Mouse (Mus musculus) CD8-positive naive resting alpha-beta T cell, adult 2 months (primary cell): ENCODE data around the gene Tmem50a.

Source experiments
- DNase-seq, 2 experiments: peaks; one replicate each; pipeline ENCODE4 v3.0.0; 2022; ENCODE audit warnings: low read depth in 2 of 2, low spot score in 2 of 2

The Tmem50a gene

DNA sequence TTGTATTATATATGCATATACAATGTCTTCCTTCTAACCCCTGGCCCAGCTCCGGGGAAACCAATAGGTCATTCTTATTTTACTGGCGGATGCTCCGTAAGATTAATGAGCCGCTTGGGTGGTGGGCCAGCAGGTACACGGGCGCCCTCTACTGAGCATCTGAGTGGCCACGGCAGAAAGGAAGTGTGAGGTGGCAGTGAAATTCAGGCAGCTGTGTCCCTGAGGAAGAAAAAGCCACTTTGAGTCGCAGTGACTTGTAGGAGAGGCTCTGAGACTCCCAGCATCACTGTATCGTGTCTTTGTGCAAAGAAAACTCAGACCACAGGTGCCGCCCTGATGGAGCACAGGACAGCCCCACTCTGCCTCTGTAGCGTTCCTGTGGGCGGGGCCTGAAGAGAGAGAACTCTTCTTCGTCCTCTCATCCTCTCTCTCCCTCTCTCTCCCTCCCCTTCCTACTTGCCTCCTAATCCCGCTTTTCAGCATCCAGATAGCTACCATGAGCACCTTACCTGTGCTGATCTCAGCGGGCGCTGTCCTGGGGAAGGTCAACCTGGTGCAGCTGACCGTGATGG is 35.3 kb downstream of the Tmem50a start:
- peak; percentile 44 to 66 for DNase-seq

DNA sequence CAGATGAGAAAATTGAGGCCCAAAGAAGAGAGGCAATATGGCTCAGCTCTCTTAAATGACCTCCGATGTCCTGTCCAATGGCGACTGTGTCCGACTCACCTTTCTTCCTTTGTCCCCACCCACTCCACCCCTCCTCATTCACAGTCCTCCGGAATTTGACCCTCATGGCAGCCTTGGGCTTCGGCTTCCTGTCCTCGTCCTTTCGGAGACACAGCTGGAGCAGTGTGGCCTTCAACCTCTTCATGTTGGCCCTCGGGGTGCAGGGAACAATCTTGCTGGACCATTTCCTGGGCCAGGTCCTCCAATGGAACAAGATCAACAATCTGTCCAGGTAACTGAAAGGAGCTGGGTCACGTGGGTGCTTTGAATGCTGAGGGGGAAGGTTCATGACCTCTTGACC is 38.7 kb downstream of the Tmem50a start:
- DNase-seq: no peak

DNA sequence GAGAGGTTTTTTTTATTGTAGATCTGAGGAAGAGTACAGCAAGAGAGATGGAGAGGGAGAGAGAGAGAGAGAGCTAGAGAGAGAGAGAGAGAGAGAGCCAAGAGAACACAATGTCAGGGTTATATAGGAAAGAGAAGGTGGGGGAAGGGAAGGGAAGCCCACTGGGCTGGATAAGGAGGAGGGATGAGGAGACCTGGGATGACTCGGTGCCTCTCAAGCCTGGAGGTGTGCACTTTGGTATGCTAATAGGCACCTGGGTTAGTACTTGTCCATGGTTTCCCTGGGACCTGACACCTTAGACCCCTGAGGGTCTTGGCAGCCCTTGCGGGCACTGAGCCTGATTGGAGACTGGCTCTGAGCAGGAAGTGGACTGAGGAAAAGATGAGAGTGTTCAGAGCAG is 42.9 kb downstream of the Tmem50a start:
- no peak for DNase-seq

DNA sequence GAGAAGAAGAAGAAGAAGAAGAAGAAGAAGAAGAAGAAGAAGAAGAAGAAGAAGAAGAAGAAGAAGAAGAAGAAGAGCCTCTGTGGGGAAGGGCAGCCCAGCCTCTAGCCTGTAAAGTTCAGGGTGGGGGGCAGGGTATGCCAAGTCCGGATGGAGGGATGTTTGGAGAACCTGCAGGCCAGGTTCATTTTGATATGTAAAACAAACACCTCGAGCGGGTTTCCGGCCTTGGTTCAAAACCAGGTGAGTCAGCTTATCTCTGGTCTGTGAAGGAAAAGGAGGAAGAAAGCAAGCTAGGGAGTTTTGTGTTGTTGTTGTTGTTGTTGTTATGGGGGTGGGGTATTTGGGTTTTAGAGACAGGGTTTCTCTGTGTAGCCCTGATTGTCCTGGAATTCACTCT is 43.3 kb downstream of the Tmem50a start:
- no peak for DNase-seq

DNA sequence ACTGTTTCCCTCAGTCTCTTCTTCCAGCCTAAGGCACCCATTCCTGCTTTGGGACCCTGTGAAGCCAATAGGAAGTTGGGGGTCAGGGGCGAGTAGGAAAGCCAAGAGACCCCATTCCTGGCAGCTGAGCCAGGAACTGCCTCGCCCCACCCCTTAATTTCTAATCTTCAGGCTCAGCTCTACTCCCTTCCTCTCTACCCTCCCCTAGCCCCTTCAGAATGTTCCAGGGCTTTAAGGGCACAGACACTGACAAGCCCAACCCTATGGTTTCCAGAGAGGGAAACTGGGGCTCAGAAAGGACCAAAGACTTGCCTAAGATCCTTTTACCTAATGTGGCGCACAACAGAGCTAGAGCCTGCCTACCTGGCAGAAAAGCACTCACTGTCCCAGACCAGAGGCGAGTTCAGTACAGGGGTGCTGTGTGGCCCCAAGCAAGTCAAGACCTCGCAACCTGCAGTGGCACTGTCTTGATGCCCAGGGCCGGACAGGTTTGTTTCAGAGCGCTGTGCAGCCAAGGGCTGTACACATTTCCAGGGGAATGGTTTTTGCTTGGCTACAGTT is 44.9 kb downstream of the Tmem50a start:
- no peak for DNase-seq

DNA sequence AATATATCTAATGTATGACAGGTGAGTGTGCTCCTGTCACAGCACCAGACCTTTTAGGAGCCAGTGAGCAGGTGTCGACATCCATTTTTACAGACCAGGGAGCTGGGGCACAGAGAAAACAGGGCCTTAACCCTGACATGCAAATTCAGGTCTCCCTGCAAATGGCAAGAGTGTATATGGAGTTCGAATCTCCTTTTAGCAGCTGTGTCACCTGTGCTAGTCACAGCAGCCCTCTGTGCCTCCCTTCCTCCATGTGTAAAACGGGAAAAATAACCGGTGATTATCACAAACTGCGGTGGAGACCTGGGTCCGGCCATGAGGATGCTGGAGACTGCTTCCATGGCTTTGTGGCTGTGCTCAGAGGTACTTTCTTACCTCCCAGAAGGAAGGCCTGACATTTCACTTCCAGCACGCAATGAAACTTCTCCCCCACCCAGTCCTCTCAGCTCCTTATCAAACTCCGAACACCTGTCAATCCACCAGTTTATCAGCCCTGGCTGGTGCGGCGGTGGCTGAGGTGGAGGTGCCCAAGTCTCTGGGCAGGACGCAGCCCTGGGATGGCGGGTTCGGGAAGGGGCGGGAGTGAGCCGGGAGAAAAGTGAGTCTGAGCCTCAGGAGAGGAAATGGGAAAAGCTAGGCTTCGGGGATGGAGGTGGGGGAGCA is 45.6 kb downstream of the Tmem50a start:
- no peak for DNase-seq

DNA sequence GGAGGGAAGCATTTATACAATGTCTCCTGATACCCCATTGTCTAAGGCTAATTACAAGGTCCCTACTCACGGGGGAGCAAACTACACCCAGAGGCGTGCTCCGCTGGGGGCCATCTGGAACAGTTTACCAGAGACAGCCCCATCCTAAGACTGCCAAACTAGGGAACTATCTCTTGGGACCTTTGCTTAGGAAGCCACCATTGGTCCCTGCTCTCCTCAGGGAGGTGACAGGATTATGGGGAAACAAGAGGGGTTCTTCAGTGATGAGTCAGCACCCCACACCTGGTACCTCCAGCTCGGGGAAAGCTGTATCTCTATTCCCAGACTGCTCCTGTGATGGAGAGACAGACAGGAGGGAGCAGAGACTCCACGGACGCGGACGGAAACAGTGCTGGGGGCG is 46.3 kb downstream of the Tmem50a start:
- no peak for DNase-seq

DNA sequence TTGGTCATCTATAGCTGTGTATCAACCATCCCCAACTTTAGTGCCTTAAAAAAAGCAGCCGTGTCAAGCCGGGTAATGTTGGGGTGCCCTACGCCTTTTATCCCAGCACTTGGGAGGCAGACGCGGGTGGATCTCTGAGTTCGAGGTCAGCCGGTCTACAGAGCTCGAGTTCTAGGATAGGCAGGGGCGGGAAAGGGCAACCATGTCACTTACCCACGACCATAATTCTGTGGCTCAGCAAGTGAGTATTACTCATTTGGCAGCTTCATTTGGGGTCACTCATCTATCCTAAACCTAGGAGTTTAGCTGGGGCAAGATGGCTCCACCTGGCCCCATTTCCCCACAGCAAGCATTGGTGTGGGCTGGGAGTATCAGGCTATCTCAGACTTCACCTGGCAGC is 46.8 kb downstream of the Tmem50a start:
- no peak for DNase-seq

DNA sequence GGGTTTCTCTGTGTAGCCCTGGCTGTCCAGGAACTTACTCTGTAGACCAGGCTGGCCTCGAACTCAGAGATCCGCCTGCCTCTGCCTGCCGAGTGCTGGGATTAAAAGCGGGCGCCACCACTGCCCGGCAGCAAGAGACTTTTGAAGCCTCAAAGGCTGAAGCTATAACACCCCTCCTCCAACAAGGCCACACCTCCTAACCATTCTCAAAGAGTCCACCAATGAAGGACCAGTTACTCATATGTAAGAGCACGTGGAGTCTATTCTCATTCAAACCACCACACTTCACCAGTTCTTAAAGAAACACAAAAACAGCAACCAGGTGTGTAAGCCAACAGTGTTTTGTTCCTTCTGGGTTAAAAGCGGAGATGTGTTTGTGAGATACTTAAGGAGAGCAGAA is 47.2 kb downstream of the Tmem50a start:
- DNase-seq: no peak

DNA sequence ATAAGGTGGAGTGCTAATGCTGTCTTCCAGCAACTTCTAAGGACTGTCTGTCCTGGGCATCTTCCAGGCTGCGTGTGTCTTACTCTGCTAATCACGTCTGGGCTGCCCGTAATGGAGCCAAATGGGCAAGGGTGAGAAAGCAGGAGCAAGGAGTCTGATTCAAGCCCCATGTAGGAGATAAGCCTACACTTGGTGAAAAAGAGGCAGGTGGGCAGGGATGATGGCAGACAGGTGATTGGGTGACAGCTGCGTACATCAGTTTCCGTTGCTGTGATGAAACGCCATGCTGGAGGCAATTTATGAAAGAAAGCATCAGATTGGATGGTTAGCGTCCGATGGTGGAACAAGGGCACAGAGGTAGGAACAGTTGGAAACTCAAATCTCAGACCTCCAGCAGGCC is 47.6 kb downstream of the Tmem50a start:
- DNase-seq: no peak

DNA sequence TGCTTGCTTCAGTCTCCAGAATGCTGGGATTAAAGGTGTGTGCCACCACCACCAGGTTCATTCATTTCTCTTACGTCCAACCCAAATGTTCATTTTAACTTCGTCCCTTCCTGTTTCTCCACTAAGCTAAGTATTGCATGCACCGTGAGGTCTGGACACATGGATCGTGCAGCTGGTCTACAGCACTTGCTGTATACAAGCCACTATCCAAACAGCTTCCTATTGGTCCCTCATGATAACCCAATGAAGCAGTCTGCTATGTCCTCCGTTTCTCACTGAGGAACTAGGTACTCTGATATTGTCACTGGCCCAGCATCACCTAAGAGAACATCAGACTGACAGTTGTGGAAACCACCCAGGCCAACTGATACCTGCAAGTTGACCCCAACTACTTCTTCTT is 49.0 kb downstream of the Tmem50a start:
- DNase-seq: no peak

DNA sequence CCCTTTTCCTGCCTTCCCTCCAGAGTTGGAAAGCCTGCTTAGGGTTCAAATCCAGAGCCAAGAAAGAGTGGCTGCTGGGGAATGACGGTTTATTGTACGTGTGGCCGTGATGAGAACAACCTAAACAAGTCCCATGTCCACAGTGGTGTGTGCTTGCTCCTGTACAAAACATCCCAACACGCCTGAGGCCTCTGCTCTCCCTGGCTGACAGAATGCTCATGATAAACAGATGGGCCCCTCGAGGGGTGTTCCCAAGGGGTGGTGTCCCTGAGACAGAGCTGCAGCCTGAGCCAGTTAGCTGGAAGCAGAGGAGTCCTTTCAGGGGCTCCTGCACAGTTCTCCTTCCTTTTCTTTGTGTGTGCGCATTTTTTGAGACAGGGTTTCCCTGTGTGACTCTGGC is 49.5 kb downstream of the Tmem50a start:
- DNase-seq: no peak

DNA sequence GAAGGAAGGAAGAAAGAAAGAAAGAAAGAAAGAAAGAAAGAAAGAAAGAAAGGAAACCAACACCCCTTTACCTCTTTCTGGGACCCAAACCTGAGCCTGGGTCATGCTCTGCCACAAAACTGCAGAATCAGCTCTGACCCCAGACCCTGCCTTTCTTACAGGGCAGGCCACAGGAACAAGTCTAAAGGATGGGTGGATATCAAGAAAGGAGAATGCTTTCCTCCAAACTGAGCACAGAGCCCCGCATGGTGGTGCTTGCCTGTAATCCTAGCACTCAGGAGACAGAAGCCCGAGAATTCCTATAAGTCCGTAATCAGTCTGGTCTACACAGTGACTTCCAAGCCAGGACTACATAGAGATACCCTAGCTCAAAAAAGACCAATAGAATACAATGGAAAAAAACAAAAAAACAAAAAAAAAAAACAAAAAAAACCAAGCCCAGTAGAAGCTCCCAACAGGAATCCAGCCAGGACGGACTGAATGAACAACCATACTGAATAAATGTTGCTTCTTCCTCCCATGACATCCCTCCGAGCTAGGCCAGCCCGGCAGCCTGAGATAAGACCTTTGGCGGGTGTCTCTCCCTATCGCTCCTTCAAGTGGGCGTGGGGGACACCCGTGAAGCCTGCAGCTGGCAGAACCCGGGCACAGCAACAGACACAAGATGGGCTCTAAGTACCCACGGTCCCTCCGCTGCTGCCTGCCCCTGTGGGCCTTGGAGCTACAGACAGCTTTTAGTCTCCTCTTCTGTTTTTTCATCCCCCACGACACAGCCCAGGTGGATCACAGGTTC is 50.7 kb downstream of the Tmem50a start, which contains the start of gene Rhd:
TSS of gene Rhd (plus strand) at position 600 of the 793 bp plus-strand sequence.
- DNase-seq: no peak

DNA sequence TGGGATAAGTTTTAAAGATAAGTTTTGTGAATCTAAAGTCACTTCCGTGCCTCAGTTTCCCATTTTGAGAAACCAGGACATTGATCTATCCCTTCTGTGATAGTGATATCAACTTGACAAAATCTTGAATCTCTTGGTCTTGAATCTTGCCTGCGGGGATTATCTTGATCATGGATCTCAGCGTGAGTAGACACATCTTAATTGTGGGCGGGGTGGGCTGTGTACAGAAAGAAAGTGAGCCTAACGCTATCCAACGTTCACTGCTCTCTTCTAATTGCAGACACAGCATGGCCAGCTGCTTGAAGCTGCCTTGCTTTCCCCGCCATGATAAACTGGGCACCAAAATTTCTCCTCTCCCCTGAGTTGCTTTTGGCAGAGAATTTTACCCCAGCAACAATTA is 51.8 kb downstream of the Tmem50a start:
- DNase-seq: no peak

DNA sequence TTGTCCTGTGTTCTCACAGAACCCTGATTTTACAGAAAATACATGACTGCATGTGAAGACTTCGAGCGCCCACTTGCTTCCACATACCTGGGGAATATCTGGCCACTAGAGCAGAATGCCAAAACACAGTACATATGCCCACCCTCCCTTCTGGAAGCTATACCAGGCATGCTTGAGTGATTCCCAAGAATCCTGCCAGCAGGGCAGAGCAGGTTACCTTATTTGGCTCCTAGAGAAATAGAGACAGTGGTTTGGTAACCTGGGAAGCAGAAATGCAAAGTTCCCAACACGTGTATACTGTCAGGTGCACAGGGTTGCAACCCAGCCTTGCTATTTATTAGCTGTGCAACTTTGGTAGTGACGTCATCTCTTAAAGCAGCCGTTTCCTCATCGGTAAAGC is 52.9 kb downstream of the Tmem50a start:
- no peak for DNase-seq

DNA sequence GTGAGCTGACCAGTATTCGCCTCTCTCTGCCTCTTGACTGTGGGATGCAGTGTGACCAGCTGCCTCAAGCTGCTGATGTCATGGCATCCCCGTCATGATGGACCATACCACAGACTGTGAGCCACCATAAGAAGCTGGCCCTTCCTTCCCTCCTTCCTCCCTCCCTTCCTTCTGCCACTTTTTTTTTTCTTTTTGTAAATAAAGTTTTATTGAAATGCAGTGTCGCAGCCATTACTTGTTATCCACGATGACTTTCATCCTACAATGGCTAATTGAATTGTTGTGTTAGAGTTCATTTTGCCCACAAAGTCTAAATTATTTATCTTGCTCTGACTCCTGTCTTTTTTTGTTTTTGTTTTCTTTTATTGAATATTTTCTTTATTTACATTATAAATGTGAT is 56.3 kb downstream of the Tmem50a start:
- DNase-seq: no peak

DNA sequence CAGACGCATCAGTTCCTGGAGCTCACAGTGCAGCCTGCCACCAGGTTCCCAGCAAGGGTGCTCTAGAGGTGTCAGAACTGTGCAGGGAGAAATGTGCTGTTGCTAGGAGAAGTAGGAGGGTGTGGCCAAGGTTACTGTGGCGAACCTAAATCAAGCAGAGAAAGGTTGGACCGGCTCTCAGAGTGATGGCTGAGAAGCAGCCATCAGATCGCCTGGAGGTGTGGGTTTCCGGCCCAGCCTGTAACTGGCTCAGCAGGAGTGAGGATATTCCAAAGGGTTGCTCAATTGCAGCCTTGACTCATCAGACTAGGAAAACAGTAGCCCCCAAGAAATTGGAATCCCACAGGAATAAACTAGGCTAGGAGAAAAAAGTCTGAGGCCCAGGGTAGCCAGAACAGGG is 58.3 kb downstream of the Tmem50a start:
- no peak for DNase-seq

DNA sequence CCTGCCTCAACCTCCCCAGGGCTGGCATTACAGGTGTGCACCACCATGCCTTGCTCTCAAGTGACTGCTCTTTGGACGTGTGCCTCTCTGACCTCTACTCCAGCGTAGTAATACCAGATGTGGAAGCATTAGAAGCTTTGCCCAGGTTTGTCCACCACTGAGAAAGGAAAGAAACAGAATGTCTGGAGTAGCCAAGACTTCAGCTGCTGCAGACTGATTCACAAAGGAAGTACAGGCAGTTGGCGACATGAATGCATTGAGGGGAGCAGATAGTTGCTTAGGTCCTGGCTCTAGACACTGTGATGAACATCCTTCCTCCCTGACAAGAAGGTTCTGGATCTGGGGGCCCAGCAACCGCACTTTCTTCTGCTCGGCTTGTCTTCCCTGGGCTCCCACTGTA is 58.8 kb downstream of the Tmem50a start:
- no peak for DNase-seq

DNA sequence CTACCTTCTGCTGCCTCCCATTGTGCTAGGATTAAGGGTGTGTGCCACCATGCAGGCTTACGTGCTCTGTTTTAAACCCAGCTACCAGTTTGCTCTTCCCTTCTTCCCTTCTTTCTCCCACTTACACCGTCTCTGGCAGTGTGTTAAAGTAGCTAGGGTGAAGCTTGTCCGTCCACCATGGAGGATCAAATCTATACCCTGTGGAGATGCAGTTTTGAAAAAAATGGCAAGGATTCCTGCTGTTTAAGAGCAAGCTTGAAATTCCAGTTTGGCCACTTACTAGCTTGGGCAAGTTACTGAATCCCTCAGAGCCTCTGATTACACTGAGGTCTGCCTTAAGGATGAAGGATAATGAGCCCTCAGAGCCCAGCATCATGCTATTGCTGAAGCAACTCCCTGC is 59.5 kb downstream of the Tmem50a start:
- DNase-seq: no peak

DNA sequence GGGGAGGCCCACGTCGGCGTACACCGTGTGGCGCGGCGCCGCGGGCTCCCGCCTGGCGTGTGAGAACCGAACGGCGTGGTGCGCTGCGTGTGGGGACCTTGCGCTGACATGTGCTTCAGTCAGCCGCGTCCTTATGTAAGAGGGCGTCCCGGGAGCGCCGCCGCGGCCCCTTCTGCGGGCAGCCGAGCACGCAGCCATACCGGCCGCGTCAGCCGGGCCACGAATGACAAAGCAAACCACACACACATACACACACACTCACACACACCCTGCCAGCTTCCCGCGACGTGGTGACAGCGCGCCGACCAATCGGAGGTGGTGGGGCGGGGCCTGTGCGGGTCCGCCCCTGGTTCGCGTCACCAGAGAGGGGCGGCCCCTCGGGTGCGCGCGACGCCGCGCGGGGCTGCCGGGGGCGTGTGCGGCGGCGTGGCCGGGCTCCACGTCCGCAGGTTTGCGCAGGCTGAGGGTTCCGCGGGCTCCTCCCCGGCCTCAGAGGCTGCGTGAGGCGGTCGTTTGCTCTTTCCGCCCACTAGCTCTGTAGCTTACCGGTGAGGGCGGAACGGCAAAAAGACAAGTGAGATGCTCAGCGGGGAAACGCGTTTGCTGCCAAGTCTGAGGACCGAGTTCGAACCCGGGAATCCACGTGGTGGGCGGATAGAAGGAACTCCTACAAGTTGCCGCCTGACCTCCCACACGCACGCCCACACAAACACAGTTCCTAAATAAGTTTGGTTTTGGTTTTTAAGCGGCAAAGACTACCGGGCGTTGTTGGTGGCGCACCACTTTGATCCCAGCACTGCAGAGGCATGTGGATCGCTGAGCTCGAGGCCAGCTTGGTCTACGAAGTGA is 61.0 kb downstream of the Tmem50a start:
- peak; percentile 92 to 94 for DNase-seq

DNA sequence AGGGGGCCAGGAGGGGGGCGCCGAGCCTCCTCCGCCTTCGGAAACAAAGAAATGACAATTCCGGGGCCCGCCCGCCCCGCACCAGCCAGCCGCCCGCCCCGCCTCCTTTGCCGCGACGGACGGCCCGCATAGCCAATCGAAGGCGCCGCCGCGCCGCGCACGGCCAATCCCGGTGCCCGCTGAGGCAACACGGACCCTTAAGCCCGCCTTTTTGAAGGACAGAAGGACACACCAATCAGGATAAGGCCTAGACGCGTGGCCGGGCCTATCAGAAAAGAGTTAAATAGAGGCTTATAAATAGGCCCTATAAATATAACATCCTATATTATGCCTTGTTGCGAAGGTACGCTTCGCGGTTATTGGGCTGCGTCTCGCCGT is 61.6 kb downstream of the Tmem50a start, which contains the start of gene Maco1:
TSS of gene Maco1 (minus strand) at position 87 of the 378 bp plus-strand sequence.
- peak; percentile 97 to 98 for DNase-seq
